Mouse (Mus musculus): ENCODE measurements around the gene Btbd2. TPM values are rescaled to one million over a fixed set of nuclear protein-coding genes. Genes with fewer than 3 reads are reported as not detected.
"Not testable (repeated sequence)": the region's sequence is repeated elsewhere in the genome, so short reads cannot be mapped to it uniquely, and the experiment has no call there.

Gene Btbd2
- polyA plus RNA-seq, 1 experiment from 2014 or later: 54.9 TPM

DNA sequence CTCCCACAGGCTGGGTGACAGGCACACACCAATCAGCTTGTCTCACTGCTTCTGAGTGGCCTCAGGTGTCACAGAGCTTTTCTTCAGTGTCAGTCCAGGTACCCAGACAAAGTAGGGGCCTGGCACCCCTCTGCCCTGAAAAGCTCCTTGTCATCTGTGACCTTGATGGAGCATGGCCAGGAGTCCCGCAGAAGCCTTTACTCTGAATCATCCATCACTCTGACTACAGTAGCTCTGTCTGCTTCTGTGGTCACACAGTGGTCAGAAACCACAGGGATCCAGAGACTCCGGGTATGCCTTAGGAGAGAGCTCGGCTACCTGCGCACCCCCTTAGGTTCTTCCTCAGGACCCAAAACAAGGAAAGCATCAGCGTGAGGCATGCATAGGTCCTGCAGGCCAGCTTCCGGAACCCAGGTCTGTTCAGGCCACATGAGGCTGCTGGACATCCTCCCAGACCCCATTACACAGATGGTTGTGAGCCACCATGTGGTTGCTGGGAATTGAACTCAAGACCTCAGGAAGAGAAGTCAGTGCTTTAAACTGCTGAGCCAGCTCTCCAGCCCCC lies 3.6 kb downstream of the Btbd2 start:
- no peak overlapping the region for H3K4me3 ChIP-seq (replicated peaks)
- H3K4me2 ChIP-seq (replicated peaks): no peak overlapping the region
- no peaks in the 10 kb centered on the region for H3K27me3 ChIP-seq (replicated peaks)
- H3K4me1 ChIP-seq (replicated peaks): peaks cover 28% of the 10 kb centered on the region
- H3K9me3 ChIP-seq: no peaks in the 10 kb centered on the region
- 86% methylated on average over 6 of the region's 6 CpGs for WGBS
- no peak overlapping the region for H3K27ac ChIP-seq
- ATAC-seq: no peak
- no peaks in the 10 kb centered on the region for H3K36me3 ChIP-seq
- no peak overlapping the region for H3K9ac ChIP-seq

- WGBS: 91% methylated on average over 10 of the region's 10 CpGs
- Histone ChIP-seq H3K36me3 (peaks cover 15% of the 10 kb centered on the region), H3K27me3 (replicated peaks) (no peaks in the 10 kb centered on the region), H3K4me2 (replicated peaks) (no peak overlapping the region), H3K27ac (no peak overlapping the region), H3K4me1 (replicated peaks) (peaks cover 16% of the 10 kb centered on the region), H3K4me3 (replicated peaks) (no peak overlapping the region), H3K9ac (no peak overlapping the region), H3K9me3 (no peaks in the 10 kb centered on the region)
- no peak for ATAC-seq
These were observed 6.5 kb downstream of the Btbd2 start for GRCm38 (mm10) chr10:80650392-80650791.

GRCm38 (mm10) chr10:80649910-80650309 lies 7.0 kb downstream of the Btbd2 start:
- 91% methylated on average over 6 of the region's 6 CpGs for WGBS
- not testable (repeated sequence) for ATAC-seq, H3K9ac ChIP-seq

DNA sequence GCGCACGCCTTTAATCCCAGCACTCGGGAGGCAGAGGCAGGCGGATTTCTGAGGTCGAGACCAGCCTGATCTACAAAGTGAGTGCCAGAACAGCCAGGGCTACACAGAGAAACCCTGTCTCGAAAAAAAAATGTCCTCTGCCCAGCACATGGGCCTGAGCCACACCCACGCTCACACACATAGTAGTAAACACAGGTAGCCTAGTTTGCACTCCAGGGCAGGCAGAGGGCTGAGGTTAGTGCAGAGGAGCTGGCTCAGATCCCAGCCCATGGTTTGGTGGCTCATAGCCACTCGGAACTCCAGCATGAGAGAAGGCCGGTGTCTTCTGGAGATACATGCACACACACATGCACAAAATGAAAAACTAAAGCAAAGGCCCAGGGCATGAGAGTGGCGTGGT lies 9.9 kb downstream of the Btbd2 start:
- 92% methylated on average over 10 of the region's 10 CpGs for WGBS
- no peak overlapping the region for H3K4me2 ChIP-seq (replicated peaks)
- peaks cover 40% of the 10 kb centered on the region for H3K36me3 ChIP-seq

More at GRCm38 (mm10) chr10:80649910-80650309, 7.0 kb downstream of the Btbd2 start:
- peaks cover 11% of the 10 kb centered on the region for H3K4me1 ChIP-seq (replicated peaks)
- not testable (repeated sequence) for H3K9me3 ChIP-seq; H3K4me2 ChIP-seq (replicated peaks); H3K4me3 ChIP-seq (replicated peaks); H3K27me3 ChIP-seq (replicated peaks); H3K27ac ChIP-seq
- H3K36me3 ChIP-seq: peaks cover 19% of the 10 kb centered on the region

GRCm38 (mm10) chr10:80635345-80635744 lies 21.5 kb downstream of the Btbd2 start:
- 65% methylated on average over 6 of the region's 6 CpGs for WGBS
- peak; percentile 15; the same call in 1 of the 2 replicates for ATAC-seq
- peaks cover 56% of the 10 kb centered on the region for H3K36me3 ChIP-seq
- no peak overlapping the region for H3K27ac ChIP-seq
- no peaks in the 10 kb centered on the region for H3K27me3 ChIP-seq (replicated peaks)
- no peak overlapping the region for H3K4me2 ChIP-seq (replicated peaks)
- no peaks in the 10 kb centered on the region for H3K4me1 ChIP-seq (replicated peaks)
- no peaks in the 10 kb centered on the region for H3K9me3 ChIP-seq
- no peak overlapping the region for H3K4me3 ChIP-seq (replicated peaks)
- no peak overlapping the region for H3K9ac ChIP-seq

More for the DNA sequence above, 9.9 kb downstream of the Btbd2 start:
- H3K27ac ChIP-seq: no peak overlapping the region
- H3K9ac ChIP-seq: no peak overlapping the region
- no peaks in the 10 kb centered on the region for H3K4me1 ChIP-seq (replicated peaks)
- no peaks in the 10 kb centered on the region for H3K27me3 ChIP-seq (replicated peaks)
- ATAC-seq: no peak
- no peak overlapping the region for H3K4me3 ChIP-seq (replicated peaks)
- no peaks in the 10 kb centered on the region for H3K9me3 ChIP-seq

DNA sequence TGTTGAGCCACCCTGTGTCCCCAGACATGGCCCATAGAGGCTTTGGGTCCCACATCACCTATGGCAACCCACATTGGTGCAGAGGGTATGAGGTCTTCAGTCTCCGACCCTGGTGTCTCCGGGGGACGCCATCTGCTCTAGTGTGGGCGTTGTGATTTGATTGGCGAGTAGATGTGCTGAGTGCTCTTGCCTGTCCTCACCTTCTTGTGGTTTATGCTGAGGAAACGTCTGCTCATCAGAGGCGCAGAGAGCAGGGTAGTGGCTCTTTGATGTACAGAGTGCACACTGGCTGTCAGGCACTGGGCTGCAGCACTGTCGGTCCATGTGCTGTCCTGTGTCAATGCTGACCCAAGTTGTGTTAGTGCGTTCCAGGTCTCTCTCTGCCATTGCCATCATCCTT lies 27.9 kb downstream of the Btbd2 start:
- Histone ChIP-seq H3K4me2 (replicated peaks) (no peak overlapping the region), H3K9ac (no peak overlapping the region), H3K36me3 (peaks cover 4% of the 10 kb centered on the region; the same call in 1 of the 2 replicates), H3K9me3 (no peaks in the 10 kb centered on the region), H3K27me3 (replicated peaks) (no peaks in the 10 kb centered on the region), H3K4me1 (replicated peaks) (peaks cover 44% of the 10 kb centered on the region), H3K27ac (no peak overlapping the region), H3K4me3 (replicated peaks) (no peak overlapping the region)
- ATAC-seq: no peak
- WGBS: 86% methylated on average over 9 of the region's 9 CpGs

DNA sequence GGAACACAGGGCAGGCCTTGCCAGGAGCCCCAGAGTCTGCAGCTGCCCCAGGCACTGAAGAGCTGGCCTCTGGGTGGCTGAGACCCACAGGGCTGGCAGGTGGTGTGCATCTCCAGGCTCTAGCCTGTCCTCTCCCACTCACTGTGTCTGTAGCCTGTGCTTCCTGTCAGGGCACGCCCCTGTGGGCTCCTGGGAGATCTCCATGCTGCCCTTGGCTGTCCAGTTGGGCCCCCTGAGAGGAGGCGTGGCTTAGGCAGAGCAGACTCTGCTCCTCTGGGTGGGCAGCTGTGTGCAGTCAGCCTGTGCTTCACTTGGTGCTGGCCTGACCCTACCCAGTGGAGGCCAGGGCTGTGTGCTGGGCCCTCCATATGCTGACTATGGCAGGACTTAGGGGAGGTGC lies 29.2 kb downstream of the Btbd2 start:
- ATAC-seq: peak; percentile 57
- WGBS: 21% methylated on average over 2 of the region's 2 CpGs
- H3K36me3 ChIP-seq: peaks cover 3% of the 10 kb centered on the region; the same call in 1 of the 2 replicates
- H3K4me2 ChIP-seq (replicated peaks): peak overlapping the region; percentile 18
- H3K9me3 ChIP-seq: no peaks in the 10 kb centered on the region
- H3K4me1 ChIP-seq (replicated peaks): peaks cover 50% of the 10 kb centered on the region
- H3K27ac ChIP-seq: peak overlapping the region; percentile 15; the same call in 1 of the 2 replicates
- no peaks in the 10 kb centered on the region for H3K27me3 ChIP-seq (replicated peaks)
- no peak overlapping the region for H3K9ac ChIP-seq
- H3K4me3 ChIP-seq (replicated peaks): no peak overlapping the region

GRCm38 (mm10) chr10:80625764-80626163 lies 31.1 kb downstream of the Btbd2 start:
- peaks cover 55% of the 10 kb centered on the region for H3K4me1 ChIP-seq (replicated peaks)
- ATAC-seq: no peak
- 0 out of 2 replicates have a peak overlapping the region, but pooled peaks have one; percentile 34 for H3K27ac ChIP-seq
- peaks cover 3% of the 10 kb centered on the region; the same call in 1 of the 2 replicates for H3K36me3 ChIP-seq
- no peak overlapping the region for H3K4me3 ChIP-seq (replicated peaks)
- no peaks in the 10 kb centered on the region for H3K27me3 ChIP-seq (replicated peaks)
- no peak overlapping the region for H3K4me2 ChIP-seq (replicated peaks)
- H3K9me3 ChIP-seq: no peaks in the 10 kb centered on the region
- WGBS: 82% methylated on average over 4 of the region's 4 CpGs
- peak overlapping the region; percentile 28; the same call in 1 of the 2 replicates for H3K9ac ChIP-seq

- Histone ChIP-seq H3K4me1 (replicated peaks) (peaks cover 49% of the 10 kb centered on the region), H3K4me3 (replicated peaks) (peak overlapping the region; percentile 88), H3K36me3 (no peaks in the 10 kb centered on the region), H3K4me2 (replicated peaks) (peak overlapping the region; percentile 90), H3K27ac (peak overlapping the region; percentile 89), H3K9me3 (no peaks in the 10 kb centered on the region), H3K9ac (peak overlapping the region; percentile 82), H3K27me3 (replicated peaks) (no peaks in the 10 kb centered on the region)
- ATAC-seq: no peak
- WGBS: 9% methylated on average over 15 of the region's 15 CpGs
These were observed 33.2 kb downstream of the Btbd2 start for GRCm38 (mm10) chr10:80623457-80624191.

GRCm38 (mm10) chr10:80622661-80623456 lies 34.0 kb downstream of the Btbd2 start, which contains the start of gene Csnk1g2:
Gene Csnk1g2 (plus strand): TSS chr10:80622838.
- Histone ChIP-seq H3K9me3 (no peaks in the 10 kb centered on the region), H3K27me3 (replicated peaks) (no peaks in the 10 kb centered on the region), H3K4me3 (replicated peaks) (peak within 1 kb of the TSS; percentile 88), H3K4me1 (replicated peaks) (peaks cover 43% of the 10 kb centered on the region), H3K36me3 (no peaks in the 10 kb centered on the region), H3K9ac (peak within 1 kb of the TSS; percentile 82), H3K27ac (peak within 1 kb of the TSS; percentile 96), H3K4me2 (replicated peaks) (peak within 1 kb of the TSS; percentile 90)
- peak; percentile 84 for ATAC-seq
- WGBS: under 1% methylated on average over 70 of the region's 85 CpGs

GRCm38 (mm10) chr10:80621940-80622660 lies 34.8 kb downstream of the Btbd2 start:
- peak overlapping the region; percentile 77 for H3K4me2 ChIP-seq (replicated peaks)
- H3K4me1 ChIP-seq (replicated peaks): peaks cover 36% of the 10 kb centered on the region
- H3K9me3 ChIP-seq: no peaks in the 10 kb centered on the region
- peak overlapping the region; percentile 82 for H3K9ac ChIP-seq
- no peaks in the 10 kb centered on the region for H3K36me3 ChIP-seq
- ATAC-seq: peak; percentile 97
- WGBS: under 1% methylated on average over 64 of the region's 64 CpGs
- H3K27ac ChIP-seq: peak overlapping the region; percentile 96
- H3K4me3 ChIP-seq (replicated peaks): peak overlapping the region; percentile 88
- H3K27me3 ChIP-seq (replicated peaks): no peaks in the 10 kb centered on the region

- peaks cover 35% of the 10 kb centered on the region for H3K4me1 ChIP-seq (replicated peaks)
- no peaks in the 10 kb centered on the region for H3K27me3 ChIP-seq (replicated peaks)
- ATAC-seq: no peak
- H3K4me2 ChIP-seq (replicated peaks): peak overlapping the region; percentile 77
- H3K27ac ChIP-seq: peak overlapping the region; percentile 96
- H3K36me3 ChIP-seq: no peaks in the 10 kb centered on the region
- H3K9ac ChIP-seq: peak overlapping the region; percentile 51
- 1% methylated on average over 9 of the region's 9 CpGs for WGBS
- H3K4me3 ChIP-seq (replicated peaks): peak overlapping the region; percentile 88
- no peaks in the 10 kb centered on the region for H3K9me3 ChIP-seq
These were observed 35.3 kb downstream of the Btbd2 start for GRCm38 (mm10) chr10:80621690-80621939.
